Mouse (Mus musculus) forebrain, embryonic 12.5 days (tissue): Measurements from ENCODE around the gene Olfr1505. TPM values are rescaled to one million over a fixed set of nuclear protein-coding genes. Genes with fewer than 3 reads are reported as not detected.

Experiments
- ATAC-seq: fragments of 200-750 bp; cut with Nextera tagmentation; 2 replicates; pipeline ENCODE4 v1.8.0; 2017; ENCODE audit warnings: moderate TSS enrichment; ENCODE audit not compliant: low FRiP score
- H3K27ac ChIP-seq: fragments of 300-500 bp; sonication (generic); 2 replicates; pipeline ENCODE4 v1.5.1; 2016; ENCODE audit warnings: mild to moderate bottlenecking
- H3K27me3 ChIP-seq: fragments of 300-500 bp; sonication (generic); 2 replicates; pipeline ENCODE4 v1.6.1; 2016; ENCODE audit warnings: mild to moderate bottlenecking
- H3K36me3 ChIP-seq: fragments of 300-500 bp; sonication (generic); replicated peaks from 2 replicates; pipeline ENCODE4 v1.6.1; 2016; ENCODE audit warnings: mild to moderate bottlenecking
- H3K4me1 ChIP-seq: fragments of 300-500 bp; sonication (generic); 2 replicates; pipeline ENCODE4 v1.6.1; 2016
- H3K4me2 ChIP-seq: fragments of 300-500 bp; sonication (generic); 2 replicates; pipeline ENCODE4 v1.6.1; 2016; ENCODE audit warnings: mild to moderate bottlenecking, moderate library complexity
- H3K4me3 ChIP-seq: fragments of 300-500 bp; sonication (generic); replicated peaks from 2 replicates; pipeline ENCODE4 v1.5.1; 2016; ENCODE audit warnings: mild to moderate bottlenecking
- H3K9ac ChIP-seq: fragments of 300-500 bp; sonication (generic); 2 replicates; pipeline ENCODE4 v1.6.1; 2016; ENCODE audit warnings: mild to moderate bottlenecking
- H3K9me3 ChIP-seq: fragments of 300-500 bp; sonication (generic); 2 replicates; pipeline ENCODE4 v1.6.1; 2016
- WGBS: fragments of 180-500 bp; shearing (Covaris S2); methylation state at CpG from one replicate; pipeline ENCODE4 v1.1.7; 2016; 5-methylcytosine and 5-hydroxymethylcytosine counted together
- polyA plus RNA-seq: library from polyadenylated mRNA; unstranded; fragments of >200 nt; fragmentation: Nextera tagmentation; extraction: Ambion mirVana; gene quantifications from 2 replicates; pipeline ENCODE4 v1.2.1, GENCODE M21; 2016

Olfr1505 gene
- not detected in 2 replicates for polyA plus RNA-seq

DNA sequence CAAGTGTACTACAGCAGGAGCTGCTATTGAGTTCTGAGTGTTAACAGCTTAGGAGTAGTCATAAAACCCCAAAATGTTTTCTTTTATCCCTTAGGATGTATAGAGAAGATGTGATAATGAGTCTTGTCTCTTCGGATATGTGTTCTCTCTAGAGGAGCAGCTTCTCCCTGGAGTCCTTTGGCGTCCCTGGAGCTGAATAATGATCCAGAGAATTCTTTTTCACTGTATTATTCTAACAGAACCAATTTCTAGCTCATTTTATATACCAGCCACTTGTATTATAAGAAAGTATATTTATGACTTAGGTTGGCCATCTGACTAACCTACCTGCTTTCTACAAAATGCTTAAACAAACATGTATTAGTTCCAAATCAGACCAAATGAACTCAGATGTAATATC, at the start of gene Olfr1505:
Gene Olfr1505, plus strand, starts transcription at position 301 of the 400 bp plus-strand sequence.
- WGBS = 86% methylated on average over 2 of the region's 2 CpGs
- H3K4me3 ChIP-seq = no peak within 1 kb of the TSS
- no peak for ATAC-seq
- no peak within 1 kb of the TSS for H3K27ac ChIP-seq
- H3K4me2 ChIP-seq = no peak within 1 kb of the TSS
- H3K27me3 ChIP-seq = no peaks in the 10 kb centered on the region
- H3K9ac ChIP-seq = no peak within 1 kb of the TSS
- no peaks in the 10 kb centered on the region for H3K36me3 ChIP-seq
- no peaks in the 10 kb centered on the region for H3K4me1 ChIP-seq
- H3K9me3 ChIP-seq = no peaks in the 10 kb centered on the region

- Histone ChIP-seq H3K27ac (no peak within 1 kb of the TSS), H3K4me1 (no peaks in the 10 kb centered on the region), H3K27me3 (no peaks in the 10 kb centered on the region), H3K9me3 (no peaks in the 10 kb centered on the region), H3K4me2 (no peak within 1 kb of the TSS), H3K36me3 (no peaks in the 10 kb centered on the region), H3K4me3 (no peak within 1 kb of the TSS), H3K9ac (no peak within 1 kb of the TSS)
- WGBS = 64% methylated on average over 1 of the region's 1 CpGs
- ATAC-seq = no peak
These were observed 15.5 kb upstream of the Olfr1505 start, which contains the start of gene Olfr1504 for GRCm38 (mm10) chr19:13897828-13898227. Gene Olfr1504, minus strand, starts transcription at chr19:13897928.

Other genes with a start within 250 kb of the Olfr1505 start
- gene Olfr1491, start 216.3 kb upstream of the Olfr1505 start, polyA plus RNA-seq = not detected in 2 replicates
- not detected in 2 replicates for gene Olfr1493-ps1, start 190.3 kb upstream of the Olfr1505 start, polyA plus RNA-seq
- gene Olfr1494, start 173.8 kb upstream of the Olfr1505 start, polyA plus RNA-seq = not detected in 2 replicates
- not detected in 2 replicates for gene Olfr1495, start 148.9 kb upstream of the Olfr1505 start, polyA plus RNA-seq
- not detected in 2 replicates for gene Olfr1496, start 135.7 kb upstream of the Olfr1505 start, polyA plus RNA-seq
- gene Olfr1497, start 115.3 kb upstream of the Olfr1505 start, polyA plus RNA-seq = not detected in 2 replicates
- not detected in 2 replicates for gene Olfr1499, start 94.1 kb upstream of the Olfr1505 start, polyA plus RNA-seq
- not detected in 2 replicates for gene Olfr1500, start 83.0 kb upstream of the Olfr1505 start, polyA plus RNA-seq
- gene Olfr1501, start 62.8 kb upstream of the Olfr1505 start, polyA plus RNA-seq = not detected in 2 replicates
- not detected in 2 replicates for gene Olfr1502, start 51.7 kb upstream of the Olfr1505 start, polyA plus RNA-seq
- not detected in 2 replicates for gene Olfr1504, start 15.6 kb upstream of the Olfr1505 start, polyA plus RNA-seq